ENCODE assay signal across 9 mouse cellular contexts in genomic region chr16:31570311-31571139, GRCm38 (mm10).
DNase-seq lines count a peak whose midpoint lies in the region; ATAC-seq lines count a peak whose summit lies in the region.
"Had no signal": no experiment of that assay in that cellular context is flagged by ENCODE, and none has a peak within 500 bp of the region (broad histone marks: within the 10 kb centered on the region; RNA-seq: fewer than 3 reads in every experiment).

No protein-coding gene starts in this region.

- no peaks in the 10 kb centered on the region for H3K9me3 ChIP-seq in forebrain, embryonic 14.5 days (replicated peaks; ENCODE audit: control insufficient read depth, low read length)
- no peaks in the 10 kb centered on the region for H3K9me3 ChIP-seq in forebrain, embryonic 13.5 days (replicated peaks)
- H3K9me3 ChIP-seq in hindbrain, embryonic 14.5 days (ENCODE audit: control insufficient read depth, low read length) = no peaks in the 10 kb centered on the region

- DNase-seq in forebrain, embryonic 14.5 days (ENCODE audit: low spot score) = peak; percentile 62
- peak; percentile 24 for DNase-seq in ovary, postnatal 36 days (ENCODE audit: low spot score)
- DNase-seq in ovary, postnatal 14 days (ENCODE audit: low spot score) = no peak
- DNase-seq in cerebellum, postnatal 14 days = peak; percentile 88 to 90
- peak; percentile 32 for DNase-seq in right cerebral cortex, postnatal 4 days
- DNase-seq in kidney, adult 9 months = no peak
- no peak for DNase-seq in hindbrain, embryonic 14.5 days (ENCODE audit: low spot score)

- H3K36me3 ChIP-seq in forebrain, embryonic 14.5 days (ENCODE audit: control insufficient read depth, insufficient read depth, low read length) = no peaks in the 10 kb centered on the region
- H3K36me3 ChIP-seq in forebrain, embryonic 13.5 days (ENCODE audit: poor library complexity, severe bottlenecking) = no peaks in the 10 kb centered on the region
- H3K36me3 ChIP-seq in hindbrain, embryonic 14.5 days (replicated peaks; ENCODE audit: control insufficient read depth, insufficient read depth) = no peaks in the 10 kb centered on the region

- H3K4me1 ChIP-seq in forebrain, embryonic 14.5 days (ENCODE audit: control insufficient read depth, insufficient read depth, low read length) = no peaks in the 10 kb centered on the region
- H3K4me1 ChIP-seq in forebrain, embryonic 13.5 days = no peaks in the 10 kb centered on the region
- H3K4me1 ChIP-seq in hindbrain, embryonic 14.5 days (replicated peaks; ENCODE audit: control insufficient read depth, insufficient read depth, low read length) = no peaks in the 10 kb centered on the region

- ATAC-seq in forebrain, embryonic 14.5 days = peak; percentile 46; the same call in 1 of the 2 replicates
- ATAC-seq in forebrain, embryonic 13.5 days = no peak
- no peak for ATAC-seq in hindbrain, embryonic 14.5 days (ENCODE audit: low FRiP score)

- no peaks in the 10 kb centered on the region for H3K27me3 ChIP-seq in forebrain, embryonic 14.5 days (replicated peaks; ENCODE audit: control insufficient read depth, insufficient read depth, low read length)
- H3K27me3 ChIP-seq in forebrain, embryonic 13.5 days = no peaks in the 10 kb centered on the region
- H3K27me3 ChIP-seq in hindbrain, embryonic 14.5 days (ENCODE audit: control insufficient read depth, insufficient read depth, low read length) = no peaks in the 10 kb centered on the region

- WGBS in forebrain, embryonic 14.5 days = 88% methylated on average over 20 of the region's 20 CpGs
- WGBS in forebrain, embryonic 13.5 days = 91% methylated on average over 20 of the region's 20 CpGs
- WGBS in hindbrain, embryonic 14.5 days = 90% methylated on average over 20 of the region's 20 CpGs

- no peak overlapping the region for H3K27ac ChIP-seq in forebrain, embryonic 14.5 days (ENCODE audit: low read depth, low read length)
- no peak overlapping the region for H3K27ac ChIP-seq in forebrain, embryonic 13.5 days
- no peak overlapping the region for H3K27ac ChIP-seq in hindbrain, embryonic 14.5 days
- H3K27ac ChIP-seq: kidney, postnatal 0 days had no signal

- H3K4me3 ChIP-seq in forebrain, embryonic 14.5 days (ENCODE audit: low read depth, low read length) = no peak overlapping the region
- H3K4me3 ChIP-seq in forebrain, embryonic 13.5 days = no peak overlapping the region
- no peak overlapping the region for H3K4me3 ChIP-seq in hindbrain, embryonic 14.5 days (replicated peaks; ENCODE audit: low read length)

- H3K9ac ChIP-seq in forebrain, embryonic 14.5 days (ENCODE audit: low read length) = no peak overlapping the region
- no peak overlapping the region for H3K9ac ChIP-seq in forebrain, embryonic 13.5 days
- H3K9ac ChIP-seq in hindbrain, embryonic 14.5 days = no peak overlapping the region

- no peak overlapping the region for H3K4me2 ChIP-seq in forebrain, embryonic 14.5 days (ENCODE audit: low read length)
- no peak overlapping the region for H3K4me2 ChIP-seq in forebrain, embryonic 13.5 days
- H3K4me2 ChIP-seq in hindbrain, embryonic 14.5 days (replicated peaks) = no peak overlapping the region

Comparison
In these comparisons a context has a peak if more than half of its experiments do, and no peak if none do; other contexts are left out.
1. DNase-seq: peak in forebrain, embryonic 14.5 days (single experiment), ovary, postnatal 36 days (single experiment), cerebellum, postnatal 14 days (2 of 2) and right cerebral cortex, postnatal 4 days (single experiment); none in ovary, postnatal 14 days (single experiment), kidney, adult 9 months (single experiment) and hindbrain, embryonic 14.5 days (single experiment).